Mouse (Mus musculus) gastrocnemius, adult 2 months (tissue): Measurements from ENCODE around the gene Zbtb8a. TPM values are rescaled to one million over a fixed set of nuclear protein-coding genes. Genes with fewer than 3 reads are reported as not detected.

Source experiments
- DNase-seq: peaks from one replicate; pipeline ENCODE4 v3.0.0; 2022
- H3K27ac ChIP-seq: fragments of 200-600 bp; 2 replicates; pipeline ENCODE4 v1.8.1; 2022; ENCODE audit warnings: mild to moderate bottlenecking
- H3K4me3 ChIP-seq: fragments of 200-600 bp; 2 replicates; pipeline ENCODE4 v1.8.1; 2022; ENCODE audit warnings: mild to moderate bottlenecking, moderate library complexity
- CTCF ChIP-seq: fragments of 200-600 bp; IDR thresholded peaks from 2 replicates; pipeline ENCODE4 v1.8.1; 2022; ENCODE audit warnings: antibody characterized with exemption, mild to moderate bottlenecking, moderate library complexity
- intact Hi-C: fragments of 180-260 bp; cut with DNase I; formaldehyde crosslinking; loops from one replicate; pipeline ENCODE4 v1.15.1; 2025
- total RNA-seq, 2 experiments: library from RNA; stranded (reverse); gene quantifications; 2 replicates each; pipeline ENCODE4 v1.2.3; 2021

Zbtb8a gene
- total RNA-seq, 2 experiments from 2014 or later = 0.61 to 1.3 TPM

- intact Hi-C loops = no loop called here
- no peak for DNase-seq
- H3K27ac ChIP-seq = no peak overlapping the region
- H3K4me3 ChIP-seq = no peak overlapping the region
- TF ChIP-seq CTCF = peak; percentile 38; the same call in 1 of the 2 replicates
Measured at GRCm38 (mm10) chr4:129341888-129342287, 36.0 kb downstream of the Zbtb8a start.

DNA sequence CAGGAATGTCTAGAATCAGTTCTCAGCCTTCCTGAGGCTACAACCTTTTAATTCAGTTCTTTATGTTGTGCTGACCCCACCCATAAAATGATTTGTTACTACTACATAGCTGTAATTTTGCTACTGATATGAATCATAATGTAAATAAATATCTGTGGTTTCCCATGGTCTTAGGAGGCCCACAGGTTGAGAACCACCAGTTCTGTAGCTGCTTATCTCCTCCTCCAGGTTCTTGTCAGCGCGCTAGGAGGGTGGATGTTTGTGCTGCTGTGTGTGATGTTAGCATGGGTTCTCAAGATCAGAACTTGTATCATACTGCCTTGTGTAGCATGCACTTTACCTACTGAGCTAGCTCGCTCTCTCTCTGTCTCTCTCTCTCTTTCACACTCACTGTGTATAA lies 38.2 kb downstream of the Zbtb8a start:
- intact Hi-C loops = no loop called here
- no peak for TF ChIP-seq CTCF
- Histone ChIP-seq H3K27ac (no peak overlapping the region), H3K4me3 (no peak overlapping the region)
- DNase-seq = no peak

GRCm38 (mm10) chr4:129336291-129336690 lies 41.6 kb downstream of the Zbtb8a start:
- no peak for TF ChIP-seq CTCF
- intact Hi-C loops = no loop called here
- H3K4me3 ChIP-seq = peak overlapping the region; percentile 82
- H3K27ac ChIP-seq = peak overlapping the region; percentile 98
- no peak for DNase-seq

DNA sequence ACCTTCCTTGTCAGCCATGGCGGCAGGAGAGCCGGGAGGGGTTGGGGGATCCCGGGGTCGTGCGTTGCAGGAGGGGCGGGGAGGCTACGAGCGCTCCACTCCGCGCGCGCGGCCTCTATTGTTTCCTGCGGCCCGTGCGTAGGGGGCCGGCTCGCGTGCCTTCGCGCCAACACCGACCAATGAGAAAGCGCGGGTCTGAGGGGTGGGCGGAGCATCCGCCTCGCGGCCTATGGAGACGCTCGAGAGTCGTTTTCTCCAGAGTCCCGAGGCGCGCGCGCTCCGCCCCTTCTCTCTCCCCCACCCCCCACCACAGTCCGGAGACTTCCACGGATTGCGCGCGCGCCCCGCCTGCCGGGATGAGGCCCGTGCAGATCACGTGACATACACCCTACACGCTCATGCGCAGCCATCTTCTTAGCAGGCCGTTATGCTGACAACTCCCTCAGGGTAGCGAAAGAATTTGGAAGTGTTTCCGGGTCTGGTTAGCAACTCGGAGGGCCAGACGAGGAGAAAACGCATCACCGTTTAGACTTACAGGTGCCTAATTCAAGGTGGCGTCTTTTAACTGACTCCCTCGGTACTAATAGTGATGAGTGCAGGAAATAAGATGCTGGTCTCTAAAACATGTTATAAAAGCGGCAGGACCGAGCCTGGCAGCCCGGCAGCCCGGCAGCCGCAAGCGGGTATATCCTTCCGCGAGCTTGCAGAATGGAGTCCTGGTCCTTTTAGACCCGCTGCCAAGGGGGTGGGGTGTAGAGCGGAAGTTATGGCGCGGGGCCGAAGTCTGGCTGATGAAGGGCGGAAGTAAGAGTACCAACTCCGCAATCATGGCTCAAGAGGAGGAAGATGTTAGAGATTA lies 42.5 kb downstream of the Zbtb8a start, which contains the start of the genes Rbbp4 and Zbtb8os:
Gene Rbbp4 (minus strand): TSS at position 155 of the 859 bp plus-strand sequence.
Gene Zbtb8os (plus strand): TSS at position 480 of the 859 bp plus-strand sequence.
- H3K27ac ChIP-seq = peak within 1 kb of the TSS; percentile 98
- peak within 1 kb of the TSS; percentile 82 for H3K4me3 ChIP-seq
- intact Hi-C loops = no loop called here
- TF ChIP-seq CTCF = peak; percentile 22; the same call in 1 of the 2 replicates
- peak; percentile 99 for DNase-seq

- H3K27ac ChIP-seq = peak overlapping the region; percentile 98
- no peak for TF ChIP-seq CTCF
- H3K4me3 ChIP-seq = peak overlapping the region; percentile 82
- intact Hi-C loops = loop anchor here (5.0 kb wide), 1 partner anchor 142 kb away; no protein-coding TSS in a partner anchor
- DNase-seq = no peak
Measured at GRCm38 (mm10) chr4:129334677-129335215, 43.2 kb downstream of the Zbtb8a start.

- no peak for DNase-seq
- TF ChIP-seq CTCF = no peak
- H3K4me3 ChIP-seq = peak overlapping the region; percentile 82; the same call in 1 of the 2 replicates
- no peak overlapping the region for H3K27ac ChIP-seq
- intact Hi-C loops = loop anchor here (5.0 kb wide), 1 partner anchor 141 kb away; no protein-coding TSS in a partner anchor
Measured at GRCm38 (mm10) chr4:129332846-129333245, 45.1 kb downstream of the Zbtb8a start.

- DNase-seq = no peak
- no peak overlapping the region for H3K4me3 ChIP-seq
- intact Hi-C loops = no loop called here
- TF ChIP-seq CTCF = no peak
- H3K27ac ChIP-seq = peak overlapping the region; percentile 2; the same call in 1 of the 2 replicates
Measured at GRCm38 (mm10) chr4:129326191-129326590, 51.7 kb downstream of the Zbtb8a start.

GRCm38 (mm10) chr4:129324756-129325155 lies 53.2 kb downstream of the Zbtb8a start:
- TF ChIP-seq CTCF = no peak
- intact Hi-C loops = no loop called here
- DNase-seq = no peak
- Histone ChIP-seq H3K4me3 (no peak overlapping the region), H3K27ac (no peak overlapping the region)

GRCm38 (mm10) chr4:129323491-129323890 lies 54.4 kb downstream of the Zbtb8a start:
- intact Hi-C loops = no loop called here
- TF ChIP-seq CTCF = no peak
- no peak for DNase-seq
- Histone ChIP-seq H3K27ac (no peak overlapping the region), H3K4me3 (no peak overlapping the region)

DNA sequence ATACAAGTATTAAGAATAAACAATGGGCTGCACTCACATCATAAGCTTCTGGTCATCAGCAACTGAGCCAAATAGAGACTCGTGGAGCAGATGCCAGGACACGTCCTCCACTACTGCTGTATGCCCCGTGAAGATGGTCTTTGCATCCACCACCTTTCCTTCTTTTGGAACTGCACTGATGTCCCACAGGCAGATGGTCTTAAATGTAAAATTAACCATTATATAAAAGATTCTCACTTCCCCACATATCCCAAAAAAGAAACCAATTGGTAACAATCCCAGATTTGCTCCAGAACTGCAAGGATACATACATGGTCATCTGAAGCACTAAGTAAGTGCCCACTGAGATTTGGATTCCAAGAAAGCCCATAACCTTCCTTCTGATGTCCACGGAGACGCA lies 55.9 kb downstream of the Zbtb8a start:
- intact Hi-C loops = no loop called here
- DNase-seq = no peak
- TF ChIP-seq CTCF = no peak
- no peak overlapping the region for H3K27ac ChIP-seq
- no peak overlapping the region for H3K4me3 ChIP-seq

DNA sequence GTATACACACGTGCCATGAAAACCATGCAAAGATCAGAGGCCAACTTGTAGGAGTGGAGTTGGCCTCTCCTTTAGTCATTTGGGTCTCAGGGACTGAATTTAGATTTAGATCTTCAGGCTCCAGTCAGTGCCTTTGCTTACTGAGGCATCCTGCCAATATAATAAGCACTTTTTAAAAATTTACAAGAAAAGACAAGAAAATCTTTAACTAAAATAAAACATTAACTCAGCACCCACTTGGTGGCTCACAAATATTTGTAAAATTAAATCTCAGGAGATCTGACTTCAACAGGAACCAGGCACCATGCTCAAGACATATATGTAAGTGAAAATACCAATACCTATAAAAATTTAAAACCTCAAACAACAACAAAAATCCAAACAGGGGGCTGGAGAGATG lies 57.0 kb downstream of the Zbtb8a start:
- H3K4me3 ChIP-seq = no peak overlapping the region
- H3K27ac ChIP-seq = no peak overlapping the region
- TF ChIP-seq CTCF = no peak
- intact Hi-C loops = no loop called here
- no peak for DNase-seq

- DNase-seq = no peak
- TF ChIP-seq CTCF = no peak
- intact Hi-C loops = no loop called here
Measured at GRCm38 (mm10) chr4:129313886-129314285, 64.0 kb downstream of the Zbtb8a start.

GRCm38 (mm10) chr4:129307936-129308335 lies 70.0 kb downstream of the Zbtb8a start:
- Histone ChIP-seq H3K4me3 (no peak overlapping the region), H3K27ac (no peak overlapping the region)
- intact Hi-C loops = no loop called here
- no peak for TF ChIP-seq CTCF
- DNase-seq = no peak

More at GRCm38 (mm10) chr4:129313886-129314285, 64.0 kb downstream of the Zbtb8a start:
- no peak overlapping the region for H3K27ac ChIP-seq
- H3K4me3 ChIP-seq = no peak overlapping the region
